Mouse (Mus musculus) splenic B cell, adult 2 months (primary cell): ENCODE data around the gene Ntrk2.
"Not testable (repeated sequence)": the region's sequence is repeated elsewhere in the genome, so short reads cannot be mapped to it uniquely, and the experiment has no call there.

ENCODE experiments used
- DNase-seq: peaks from one replicate; pipeline ENCODE4 v3.0.0-alpha.2; 2011; ENCODE audit warnings: low read depth, low spot score
- H3K27me3 ChIP-seq: 2 replicates; pipeline ENCODE4 v1.6.1; 2012; ENCODE audit warnings: mild to moderate bottlenecking, low read length, moderate library complexity, mixed read lengths; ENCODE audit not compliant: control insufficient read depth, poor library complexity, insufficient read depth, severe bottlenecking
- H3K36me3 ChIP-seq: 2 replicates; pipeline ENCODE4 v1.6.1; 2012; ENCODE audit warnings: mild to moderate bottlenecking, low read length, moderate library complexity, mixed read lengths; ENCODE audit not compliant: control insufficient read depth, poor library complexity, insufficient read depth, severe bottlenecking

The Ntrk2 gene

DNA sequence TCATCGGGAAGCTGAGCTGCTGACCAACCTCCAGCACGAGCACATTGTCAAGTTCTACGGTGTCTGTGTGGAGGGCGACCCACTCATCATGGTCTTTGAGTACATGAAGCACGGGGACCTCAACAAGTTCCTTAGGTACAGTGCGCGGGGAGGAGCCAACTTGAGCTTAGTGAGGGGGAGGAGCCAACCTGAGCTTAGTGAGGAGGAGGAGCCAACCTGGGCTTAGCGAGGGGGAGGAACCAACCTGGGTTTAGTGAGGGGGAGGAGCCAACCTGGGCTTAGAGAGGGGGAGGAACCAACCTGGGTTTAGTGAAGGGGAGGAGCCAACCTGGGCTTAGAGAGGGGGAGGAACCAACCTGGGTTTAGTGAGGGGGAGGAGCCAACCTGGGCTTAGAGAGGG, 248.0 kb downstream of the Ntrk2 start:
- DNase-seq, H3K27me3 ChIP-seq, H3K36me3 ChIP-seq: not testable (repeated sequence)

DNA sequence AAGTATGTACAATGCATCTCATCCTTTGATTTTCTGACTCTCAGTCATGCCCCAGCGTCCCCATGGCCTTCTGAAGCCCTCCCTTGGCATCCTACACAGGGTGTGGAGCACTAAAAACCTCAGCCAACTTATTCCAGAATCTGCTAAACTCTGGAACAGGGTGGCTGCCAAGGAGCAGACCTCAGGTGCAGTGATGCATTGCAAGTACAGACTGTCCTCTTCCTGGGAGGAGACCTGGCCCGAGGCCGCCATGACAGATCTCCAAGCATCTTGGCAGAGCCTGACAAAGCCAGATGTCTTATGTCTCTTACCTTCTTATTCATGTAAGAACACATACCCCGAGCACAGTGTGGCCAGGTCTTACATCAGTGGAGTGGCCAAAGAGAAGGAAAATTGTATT, 250.5 kb downstream of the Ntrk2 start:
- DNase-seq = no peak

DNA sequence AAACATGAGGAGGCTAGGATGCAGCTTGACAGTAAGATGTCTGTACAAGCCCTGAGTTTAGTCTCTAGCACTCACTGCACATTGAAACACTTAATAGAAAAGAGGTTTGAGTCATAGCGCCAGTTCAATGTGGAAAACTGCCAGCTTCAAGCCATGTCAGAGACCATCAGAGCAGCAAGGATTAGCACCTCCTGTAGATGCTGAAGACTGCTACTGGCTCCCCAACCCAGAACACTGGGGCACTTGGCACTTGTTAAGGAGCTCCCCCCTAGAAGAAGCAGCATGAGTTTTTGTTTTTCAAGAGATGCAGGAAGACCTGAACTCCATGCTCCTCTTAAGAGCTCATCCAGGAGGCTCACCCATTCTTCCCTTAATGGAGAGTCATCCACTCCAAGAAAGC, 251.5 kb downstream of the Ntrk2 start:
- DNase-seq = no peak
- Histone ChIP-seq H3K36me3 (no peaks in the 10 kb centered on the region), H3K27me3 (no peaks in the 10 kb centered on the region)

More for the DNA sequence above, 250.5 kb downstream of the Ntrk2 start:
- Histone ChIP-seq H3K36me3 (no peaks in the 10 kb centered on the region), H3K27me3 (no peaks in the 10 kb centered on the region)

DNA sequence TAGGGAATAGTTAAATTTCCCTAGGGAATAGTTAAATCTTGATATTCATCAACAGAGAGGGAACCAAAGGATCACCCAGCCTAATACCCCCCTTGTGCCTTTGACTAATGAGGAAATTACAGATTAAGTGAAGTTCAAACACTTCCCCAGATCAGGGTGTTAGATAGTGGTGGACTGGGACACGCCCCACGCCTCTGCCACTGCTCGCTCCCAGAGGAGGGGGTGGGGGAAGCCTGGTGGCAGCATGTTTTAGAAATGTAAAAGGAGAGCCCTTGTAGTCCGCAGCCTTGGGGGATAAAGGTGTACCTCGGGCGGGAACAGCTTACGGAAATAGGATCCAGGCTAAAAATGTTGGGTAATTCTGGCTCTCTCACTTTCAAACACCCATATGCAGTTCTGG, 252.7 kb downstream of the Ntrk2 start:
- DNase-seq = no peak
- H3K27me3 ChIP-seq = no peaks in the 10 kb centered on the region
- no peaks in the 10 kb centered on the region for H3K36me3 ChIP-seq

DNA sequence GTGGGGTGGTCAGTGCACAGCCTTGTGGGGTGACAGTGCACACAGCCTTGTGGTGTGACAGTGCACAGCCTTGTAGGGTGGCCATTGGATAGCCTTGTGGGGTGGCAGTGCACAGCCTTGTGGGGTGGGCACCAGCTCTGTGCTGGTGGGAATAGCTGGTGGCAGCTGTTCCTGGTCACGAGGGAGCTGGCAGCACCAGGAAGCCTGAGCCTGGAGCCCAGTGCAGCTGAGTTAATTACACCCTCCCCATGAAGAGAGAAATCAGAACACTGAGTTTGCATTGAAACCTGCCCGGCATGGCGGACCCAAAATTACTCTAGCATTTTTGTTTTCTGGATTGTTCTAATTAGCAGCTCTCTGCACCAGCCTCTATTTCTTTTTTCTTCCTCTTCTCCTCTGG, 259.3 kb downstream of the Ntrk2 start:
- no peak for DNase-seq
- Histone ChIP-seq H3K27me3 (no peaks in the 10 kb centered on the region), H3K36me3 (no peaks in the 10 kb centered on the region)

DNA sequence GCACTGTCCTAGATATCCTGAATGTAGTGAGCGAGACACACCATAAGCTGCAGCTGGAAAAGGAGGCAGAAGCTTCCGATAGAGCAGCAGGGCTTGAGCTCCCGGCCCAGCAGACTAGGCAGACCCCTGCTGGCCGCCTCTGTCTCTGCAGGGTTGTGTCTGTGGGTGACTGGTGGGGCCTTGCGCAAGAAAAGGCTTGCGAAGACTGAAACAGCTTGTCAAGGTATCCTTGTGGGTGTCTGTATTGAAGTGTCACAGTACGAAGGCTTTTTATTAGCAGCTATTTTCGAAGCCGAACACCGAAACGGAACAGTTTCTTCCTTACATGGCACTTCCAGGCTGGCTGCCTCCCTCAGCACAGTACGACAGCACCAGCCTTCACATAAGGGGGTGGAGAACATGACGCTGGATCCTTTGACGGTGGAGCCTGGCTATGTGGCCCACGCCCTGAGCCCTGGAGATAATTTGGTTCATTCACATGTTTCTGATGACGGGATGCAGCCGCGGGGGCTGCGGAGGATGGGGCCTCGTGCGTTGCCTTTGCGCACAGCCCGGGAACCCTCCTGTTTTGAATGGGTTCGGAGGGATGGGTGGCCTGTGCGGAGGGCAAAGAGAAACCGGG, 267.4 kb downstream of the Ntrk2 start:
- no peaks in the 10 kb centered on the region for H3K36me3 ChIP-seq
- no peaks in the 10 kb centered on the region for H3K27me3 ChIP-seq
- no peak for DNase-seq

DNA sequence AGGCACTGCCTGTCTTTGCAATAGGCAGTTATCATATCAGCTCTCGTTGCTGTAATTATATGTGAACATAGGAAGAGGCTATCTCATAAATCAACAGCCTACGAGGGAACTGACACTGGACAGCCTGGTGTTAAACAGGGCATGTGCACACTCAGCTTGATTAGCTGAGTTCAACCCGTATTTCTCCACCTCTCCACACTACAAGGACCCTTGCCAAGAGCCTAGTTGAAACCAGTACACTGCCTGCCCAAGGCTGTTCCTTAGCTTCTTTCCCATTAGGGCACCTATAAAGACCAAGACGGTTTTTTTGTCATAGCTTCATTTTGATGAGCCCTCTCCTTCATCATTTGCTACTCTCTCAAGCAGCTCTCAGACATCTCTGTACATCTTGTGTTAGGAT, 270.1 kb downstream of the Ntrk2 start:
- DNase-seq = no peak
- Histone ChIP-seq H3K36me3 (no peaks in the 10 kb centered on the region), H3K27me3 (no peaks in the 10 kb centered on the region)

DNA sequence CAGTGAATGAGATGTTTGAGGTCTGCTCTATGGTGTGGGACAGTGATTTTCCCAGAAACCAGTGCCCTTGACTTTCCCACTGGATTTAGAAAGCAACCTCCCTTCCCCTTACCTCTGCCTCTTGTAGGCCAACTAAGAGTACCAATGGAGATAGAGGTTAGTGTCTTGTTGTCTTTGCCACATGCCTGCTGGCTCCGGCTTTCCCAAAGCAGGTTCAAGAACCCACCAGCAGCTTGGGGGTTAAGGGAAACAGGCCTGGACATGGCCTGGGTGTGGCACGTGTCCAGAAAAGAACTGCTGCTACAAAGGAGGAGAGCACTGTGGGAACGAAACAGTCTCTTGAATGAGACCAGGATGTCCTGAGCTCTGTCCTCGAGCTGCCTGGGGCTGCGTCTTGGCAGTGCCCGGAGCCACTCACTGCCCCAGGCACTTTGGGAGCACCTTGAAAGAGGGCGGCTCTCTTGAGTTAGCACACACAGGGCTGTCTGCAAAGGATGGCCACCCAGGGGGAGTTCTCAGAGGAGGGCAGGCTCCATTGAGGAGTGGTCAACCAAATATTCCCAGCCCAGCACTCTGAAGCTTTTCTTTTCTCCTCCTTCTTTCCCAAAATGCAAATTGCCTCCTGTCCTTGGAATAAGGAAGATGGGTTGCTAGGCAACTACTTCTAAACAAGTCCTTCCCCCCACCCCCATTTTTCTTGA, 273.5 kb downstream of the Ntrk2 start:
- H3K27me3 ChIP-seq = no peaks in the 10 kb centered on the region
- H3K36me3 ChIP-seq = no peaks in the 10 kb centered on the region
- DNase-seq = no peak

DNA sequence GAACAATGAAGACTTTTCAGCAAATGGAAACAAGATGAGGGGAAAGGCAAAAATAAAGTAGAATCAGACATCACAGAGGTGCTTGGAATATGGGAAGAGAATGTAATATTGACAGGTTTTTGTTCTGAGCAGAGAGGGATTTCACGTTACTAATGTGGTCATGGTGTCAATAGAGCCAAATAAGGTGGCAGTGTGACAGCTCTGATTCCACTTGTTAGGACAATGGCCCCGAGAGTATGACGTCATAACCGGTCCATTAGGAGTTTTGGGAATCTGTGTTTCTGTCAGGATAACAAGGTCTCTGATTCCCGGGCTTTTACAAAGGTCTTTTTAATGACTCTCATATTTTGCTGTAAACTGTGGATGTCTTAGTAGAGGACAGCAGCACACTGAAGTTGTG, 274.1 kb downstream of the Ntrk2 start:
- H3K27me3 ChIP-seq = no peaks in the 10 kb centered on the region
- DNase-seq = no peak
- H3K36me3 ChIP-seq = no peaks in the 10 kb centered on the region

DNA sequence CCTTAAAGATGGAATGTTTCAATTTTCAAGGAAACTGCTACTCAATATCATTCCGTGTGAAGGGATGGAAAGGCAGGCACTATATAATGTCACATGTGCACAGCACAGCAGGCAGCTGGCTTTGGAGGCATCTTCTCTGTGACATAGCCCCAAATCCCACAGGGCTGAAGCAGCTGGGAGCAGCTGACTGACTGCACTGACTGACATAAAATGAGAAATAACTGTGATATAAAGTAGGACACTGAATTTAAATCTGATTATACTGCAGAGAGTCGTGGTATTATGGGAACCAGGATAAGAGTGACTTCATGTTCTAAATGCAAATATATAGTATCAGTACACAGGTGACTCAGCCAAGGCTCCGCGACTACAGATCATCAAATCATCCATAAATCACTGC, 282.6 kb downstream of the Ntrk2 start:
- no peaks in the 10 kb centered on the region for H3K27me3 ChIP-seq
- no peak for DNase-seq
- no peaks in the 10 kb centered on the region for H3K36me3 ChIP-seq

DNA sequence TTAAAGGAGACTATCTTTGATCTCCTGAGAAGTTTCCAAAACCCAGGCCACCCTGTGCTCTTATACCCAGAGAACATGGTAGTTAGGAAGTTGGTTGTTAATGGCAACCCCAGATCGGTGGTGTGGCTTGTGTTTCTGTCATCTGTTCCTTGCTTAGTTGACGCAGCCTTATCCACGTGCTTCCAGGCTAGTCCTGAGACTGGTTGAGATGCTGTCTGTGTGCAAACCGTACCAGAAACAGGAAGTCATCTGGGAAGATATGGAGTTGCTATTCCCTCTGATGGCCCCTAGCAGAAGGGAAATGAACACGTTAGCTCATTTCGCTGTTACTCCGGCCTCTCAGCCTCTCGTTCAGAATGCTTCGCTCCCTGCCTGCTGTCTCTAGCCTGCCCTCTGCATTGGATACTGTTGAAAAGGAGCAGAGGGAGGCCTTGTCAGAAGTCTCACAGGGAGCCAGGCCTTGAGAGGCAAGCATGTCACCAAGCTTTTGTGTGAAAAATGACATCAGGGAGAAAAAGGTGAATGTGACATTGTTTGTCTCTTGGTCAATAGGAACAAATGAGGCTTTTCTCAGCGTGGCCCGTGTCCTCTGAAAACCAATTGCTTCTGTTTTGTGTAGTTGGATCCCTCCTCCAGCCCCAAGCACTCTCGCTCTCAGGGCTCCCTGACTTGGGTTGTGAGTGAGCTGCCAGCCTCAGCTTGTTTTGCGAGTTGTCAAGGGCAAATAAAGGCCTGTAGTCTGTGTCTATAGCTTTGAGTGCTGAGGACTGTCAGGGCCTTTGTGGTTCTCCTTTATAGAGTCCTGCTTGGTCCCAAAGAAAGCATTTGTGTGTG, 285.0 kb downstream of the Ntrk2 start:
- DNase-seq = no peak
- Histone ChIP-seq H3K27me3 (no peaks in the 10 kb centered on the region), H3K36me3 (no peaks in the 10 kb centered on the region)

DNA sequence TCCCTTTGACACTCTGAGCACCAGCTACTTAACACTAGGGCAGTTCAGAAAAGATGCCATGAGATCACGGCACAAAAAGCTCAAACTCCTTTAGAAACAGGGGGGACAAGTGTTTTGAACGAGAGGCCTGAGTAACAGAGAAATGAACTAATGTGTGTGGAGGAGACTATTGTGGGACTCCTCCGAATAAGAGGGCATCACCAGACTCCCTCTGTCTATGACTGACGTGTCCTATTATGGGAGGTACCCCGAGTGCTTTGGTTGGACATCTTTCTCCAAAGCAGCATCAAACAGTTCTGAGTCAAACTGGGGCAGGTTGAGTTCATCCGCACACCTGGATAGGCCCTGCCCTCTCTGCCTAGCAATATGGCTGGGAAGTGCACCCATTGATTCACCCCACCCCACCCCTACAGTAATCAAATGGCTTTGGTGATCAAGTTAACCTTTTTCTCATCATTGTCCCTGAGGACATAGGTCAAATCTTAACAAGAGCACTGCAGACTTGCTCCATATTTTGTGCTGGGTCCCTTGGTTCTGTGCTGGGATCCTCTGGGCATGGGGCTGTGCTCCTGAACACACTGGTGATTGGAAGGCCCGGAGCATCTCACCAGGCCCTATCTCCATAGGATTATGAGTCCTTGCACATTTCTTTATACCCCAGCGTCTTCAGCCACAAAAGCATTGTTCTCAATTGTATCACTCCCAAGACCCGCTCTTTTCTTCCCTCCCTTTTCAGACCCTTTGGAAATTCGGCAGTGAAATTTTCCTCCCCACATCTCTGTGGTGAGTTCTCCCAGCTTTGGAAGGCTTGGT, 285.9 kb downstream of the Ntrk2 start:
- Histone ChIP-seq H3K27me3 (no peaks in the 10 kb centered on the region), H3K36me3 (no peaks in the 10 kb centered on the region)
- DNase-seq = no peak

DNA sequence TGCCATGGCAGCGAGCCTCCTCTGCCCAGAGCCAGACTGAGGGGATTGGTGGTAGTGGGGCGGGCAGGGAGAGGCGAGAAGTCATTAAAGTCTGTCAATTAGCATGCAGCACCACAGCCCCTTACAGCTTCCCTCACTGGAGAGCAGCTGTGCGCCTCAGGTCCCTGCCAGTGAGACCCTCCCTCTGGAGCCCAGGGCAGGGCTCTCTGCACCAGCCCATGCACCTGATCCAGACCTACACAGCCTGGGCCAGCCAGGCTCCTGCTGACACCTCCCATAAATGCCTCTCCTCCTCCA, 286.4 kb downstream of the Ntrk2 start:
- Histone ChIP-seq H3K27me3 (no peaks in the 10 kb centered on the region), H3K36me3 (no peaks in the 10 kb centered on the region)
- no peak for DNase-seq

DNA sequence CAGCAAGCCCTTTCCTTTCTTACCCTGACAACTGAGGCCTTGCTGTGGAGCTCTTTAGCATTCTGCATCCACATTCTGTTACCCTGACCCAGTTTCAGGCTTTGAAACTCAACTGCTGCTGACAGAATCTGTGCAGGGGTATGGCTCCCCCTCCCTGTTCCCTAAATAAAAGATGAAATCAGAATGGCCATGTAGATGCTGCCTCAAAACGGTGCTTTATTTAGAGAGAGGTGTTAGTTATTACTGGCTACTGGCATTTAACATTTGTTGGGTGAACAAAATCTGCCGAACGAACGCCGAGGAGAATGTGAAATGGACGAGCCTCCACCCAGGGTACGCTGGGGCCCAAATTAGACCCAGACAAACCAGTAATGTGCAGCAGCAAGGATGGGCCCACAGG, 288.4 kb downstream of the Ntrk2 start:
- DNase-seq = no peak
- H3K36me3 ChIP-seq = no peaks in the 10 kb centered on the region
- no peaks in the 10 kb centered on the region for H3K27me3 ChIP-seq
